Mouse (Mus musculus): Measurements from ENCODE around the gene Gm10282.

DNA sequence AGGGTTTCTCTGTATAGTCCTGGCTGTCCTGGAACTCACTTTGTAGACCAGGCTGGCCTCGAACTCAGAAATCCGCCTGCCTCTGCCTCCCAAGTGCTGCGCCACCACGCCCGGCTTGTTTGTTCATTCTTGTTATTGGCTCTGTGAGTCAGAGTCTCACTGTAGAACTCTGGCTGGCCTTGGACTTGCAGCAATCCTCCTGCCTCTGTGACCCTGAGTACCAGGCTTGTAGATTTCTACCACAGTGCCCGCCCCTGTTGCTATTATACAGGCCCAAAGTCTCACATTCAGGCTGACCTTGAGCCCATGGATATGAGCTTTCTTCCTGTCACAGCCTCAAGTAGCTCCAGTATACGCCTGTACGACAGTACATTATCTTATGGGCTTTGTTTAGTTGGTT lies 8.5 kb downstream of the Gm10282 start:
- TF ChIP-seq CTCF (IDR thresholded peaks at IDR 0.05; ENCODE audit: insufficient read depth, low read length) (no peak), POLR2A (IDR thresholded peaks at IDR 0.05; ENCODE audit: borderline replicate concordance, extremely low read depth, low read depth, low read length) (no peak)
